Comparison of ENCODE assay signal across 13 mouse cellular contexts in genomic region chr9:14718332-14718691, GRCm38 (mm10). TPM values are rescaled to one million over a fixed set of nuclear protein-coding genes. Genes with fewer than 3 reads are reported as not detected.
DNase-seq lines count a peak whose midpoint lies in the region; ATAC-seq lines count a peak whose summit lies in the region.
"Had no signal": no experiment of that assay in that cellular context is flagged by ENCODE, and none has a peak within 500 bp of the region (broad histone marks: within the 10 kb centered on the region; RNA-seq: fewer than 3 reads in every experiment).

No protein-coding gene starts in this region.

- H3K27ac ChIP-seq in forebrain, embryonic 10.5 days, result 0 out of 2 replicates have a peak overlapping the region, but pooled peaks have one; percentile 9
- H3K27ac ChIP-seq in forebrain, embryonic 15.5 days (replicated peaks), result no peak overlapping the region
- no peak overlapping the region for H3K27ac ChIP-seq in kidney, embryonic 16.5 days (ENCODE audit: low read length)
- H3K27ac ChIP-seq in lung, embryonic 16.5 days (ENCODE audit: low read length), result peak overlapping the region; percentile 36
- H3K27ac ChIP-seq: embryonic facial prominence, embryonic 15.5 days; limb, embryonic 12.5 days had no signal

- no peaks in the 10 kb centered on the region for H3K9me3 ChIP-seq in forebrain, embryonic 10.5 days
- H3K9me3 ChIP-seq in forebrain, embryonic 15.5 days, result no peaks in the 10 kb centered on the region
- H3K9me3 ChIP-seq in kidney, embryonic 16.5 days (ENCODE audit: low read length), result no peaks in the 10 kb centered on the region
- no peaks in the 10 kb centered on the region for H3K9me3 ChIP-seq in lung, embryonic 16.5 days (ENCODE audit: control insufficient read depth, low read length)
- H3K9me3 ChIP-seq: embryonic facial prominence, embryonic 15.5 days; limb, embryonic 12.5 days had no signal

- H3K4me3 ChIP-seq in forebrain, embryonic 10.5 days, result no peak overlapping the region
- H3K4me3 ChIP-seq in forebrain, embryonic 15.5 days, result no peak overlapping the region
- no peak overlapping the region for H3K4me3 ChIP-seq in kidney, embryonic 16.5 days (ENCODE audit: low read length)
- H3K4me3 ChIP-seq in lung, embryonic 16.5 days (ENCODE audit: low read length), result peak overlapping the region; percentile 38
- H3K4me3 ChIP-seq: embryonic facial prominence, embryonic 15.5 days; limb, embryonic 12.5 days had no signal

- no peak overlapping the region for H3K9ac ChIP-seq in forebrain, embryonic 15.5 days (replicated peaks)
- no peak overlapping the region for H3K9ac ChIP-seq in kidney, embryonic 16.5 days (replicated peaks; ENCODE audit: low read length)
- peak overlapping the region; percentile 36; the same call in 1 of the 2 replicates for H3K9ac ChIP-seq in lung, embryonic 16.5 days (ENCODE audit: low read length)
- H3K9ac ChIP-seq: embryonic facial prominence, embryonic 15.5 days; limb, embryonic 12.5 days had no signal

- DNase-seq in forebrain, embryonic 10.5 days (ENCODE audit: extremely low spot score, low spot score), result no peak
- DNase-seq in kidney, postnatal 36 days, result no peak
- DNase-seq in 3134 (ENCODE audit: extremely low read depth, insufficient read length, low spot score), result peak; percentile 25
- no peak for DNase-seq in cerebellum, adult 18-20 months
- DNase-seq in right cerebral cortex, adult 18-20 months, result no peak
- DNase-seq: adrenal gland, postnatal 25 days; cerebellum, adult 11-12 months; thymus, postnatal 36 days had no signal

- H3K4me1 ChIP-seq in forebrain, embryonic 10.5 days, result peaks cover 4% of the 10 kb centered on the region; the same call in 1 of the 2 replicates
- no peaks in the 10 kb centered on the region for H3K4me1 ChIP-seq in forebrain, embryonic 15.5 days
- no peaks in the 10 kb centered on the region for H3K4me1 ChIP-seq in kidney, embryonic 16.5 days (ENCODE audit: insufficient read depth, low read length)
- H3K4me1 ChIP-seq in lung, embryonic 16.5 days (replicated peaks; ENCODE audit: control insufficient read depth, insufficient read depth, low read length), result peaks cover 11% of the 10 kb centered on the region
- H3K4me1 ChIP-seq: embryonic facial prominence, embryonic 15.5 days; limb, embryonic 12.5 days had no signal

- H3K4me2 ChIP-seq in forebrain, embryonic 15.5 days (replicated peaks), result no peak overlapping the region
- H3K4me2 ChIP-seq in kidney, embryonic 16.5 days (replicated peaks; ENCODE audit: low read depth, low read length), result no peak overlapping the region
- H3K4me2 ChIP-seq in lung, embryonic 16.5 days (ENCODE audit: low read depth, low read length), result peak overlapping the region; percentile 51
- H3K4me2 ChIP-seq: embryonic facial prominence, embryonic 15.5 days; limb, embryonic 12.5 days had no signal

- no peaks in the 10 kb centered on the region for H3K36me3 ChIP-seq in forebrain, embryonic 10.5 days (replicated peaks)
- H3K36me3 ChIP-seq in forebrain, embryonic 15.5 days, result no peaks in the 10 kb centered on the region
- no peaks in the 10 kb centered on the region for H3K36me3 ChIP-seq in kidney, embryonic 16.5 days (ENCODE audit: insufficient read depth, low read length)
- H3K36me3 ChIP-seq in lung, embryonic 16.5 days (ENCODE audit: control insufficient read depth, insufficient read depth, low read length), result no peaks in the 10 kb centered on the region
- H3K36me3 ChIP-seq: embryonic facial prominence, embryonic 15.5 days; limb, embryonic 12.5 days had no signal

- H3K27me3 ChIP-seq in forebrain, embryonic 10.5 days (ENCODE audit: poor library complexity, severe bottlenecking), result 0 out of 2 replicates have a peak, but pooled peaks cover 8% of the 10 kb centered on the region
- no peaks in the 10 kb centered on the region for H3K27me3 ChIP-seq in forebrain, embryonic 15.5 days
- no peaks in the 10 kb centered on the region for H3K27me3 ChIP-seq in kidney, embryonic 16.5 days (ENCODE audit: insufficient read depth, low read length)
- no peaks in the 10 kb centered on the region for H3K27me3 ChIP-seq in lung, embryonic 16.5 days (ENCODE audit: control insufficient read depth, insufficient read depth, low read depth, low read length)
- H3K27me3 ChIP-seq: embryonic facial prominence, embryonic 15.5 days; limb, embryonic 12.5 days had no signal

- no peak for ATAC-seq in forebrain, embryonic 15.5 days (replicated peaks)
- 0 out of 2 replicates have a peak, but pooled peaks have one; percentile 27 for ATAC-seq in kidney, embryonic 16.5 days (ENCODE audit: low FRiP score, low TSS enrichment)
- peak; percentile 75 for ATAC-seq in lung, embryonic 16.5 days (ENCODE audit: low read depth)

RNA-seq across cellular contexts. Expression of gene Piwil4, which starts 22.2 kb away (rescaled TPM):
- 0.12 and 0.14 TPM in 2 replicates for polyA plus RNA-seq in forebrain, embryonic 10.5 days (2016; fragmentation: Nextera tagmentation; extraction: Ambion mirVana)
- polyA plus RNA-seq in forebrain, embryonic 15.5 days (2015; fragmentation: Nextera tagmentation; extraction: Ambion mirVana), result 0.17 and 0.18 TPM in 2 replicates
- polyA plus RNA-seq in kidney, embryonic 16.5 days (2015; fragmentation: Nextera tagmentation; extraction: Ambion mirVana), result 0.30 TPM in 1 of 2 replicates, not detected in the other
- polyA plus RNA-seq in lung, embryonic 16.5 days (2015; fragmentation: Nextera tagmentation; extraction: Ambion mirVana), result 0.48 and 0.74 TPM in 2 replicates
- polyA plus RNA-seq: limb, embryonic 12.5 days had no signal

RNA-seq across cellular contexts. Expression of gene Fut4, which starts 33.9 kb away (rescaled TPM):
- 2.4 and 3.1 TPM in 2 replicates for polyA plus RNA-seq in forebrain, embryonic 10.5 days (2016; fragmentation: Nextera tagmentation; extraction: Ambion mirVana)
- 0.70 and 0.94 TPM in 2 replicates for polyA plus RNA-seq in forebrain, embryonic 15.5 days (2015; fragmentation: Nextera tagmentation; extraction: Ambion mirVana)
- polyA plus RNA-seq in kidney, embryonic 16.5 days (2015; fragmentation: Nextera tagmentation; extraction: Ambion mirVana), result 3.0 and 3.2 TPM in 2 replicates
- 2.5 and 3.2 TPM in 2 replicates for polyA plus RNA-seq in lung, embryonic 16.5 days (2015; fragmentation: Nextera tagmentation; extraction: Ambion mirVana)

RNA-seq across cellular contexts. Expression of gene 1700012B09Rik, which starts 52.5 kb away (rescaled TPM):
- polyA plus RNA-seq in forebrain, embryonic 10.5 days (2016; fragmentation: Nextera tagmentation; extraction: Ambion mirVana), result not detected in 2 replicates
- polyA plus RNA-seq in forebrain, embryonic 15.5 days (2015; fragmentation: Nextera tagmentation; extraction: Ambion mirVana), result 2.9 and 4.5 TPM in 2 replicates
- not detected in 2 replicates for polyA plus RNA-seq in kidney, embryonic 16.5 days (2015; fragmentation: Nextera tagmentation; extraction: Ambion mirVana)
- polyA plus RNA-seq in lung, embryonic 16.5 days (2015; fragmentation: Nextera tagmentation; extraction: Ambion mirVana), result 7.7 and 11.7 TPM in 2 replicates
- polyA plus RNA-seq: limb, embryonic 12.5 days had no signal

Comparison
In these comparisons a context has a peak if more than half of its experiments do, and no peak if none do; other contexts are left out.
1. H3K27ac ChIP-seq: peak in forebrain, embryonic 10.5 days (single experiment) and lung, embryonic 16.5 days (single experiment); none in forebrain, embryonic 15.5 days (single experiment) and kidney, embryonic 16.5 days (single experiment).